Mouse (Mus musculus) layer of hippocampus, postnatal 10 days (tissue): ENCODE results near the gene Ctbp2. TPM values are rescaled to one million over a fixed set of nuclear protein-coding genes. Genes with fewer than 3 reads are reported as not detected.

Experiments used
- DNase-seq, 2 experiments: peaks; one replicate each; pipeline ENCODE4 v3.0.0; 2021; ENCODE audit warnings: low spot score in 2 of 2
- total RNA-seq, 2 experiments: library from RNA; stranded (reverse); gene quantifications; 2 replicates each; pipeline ENCODE4 v1.2.3; 2021

Gene Ctbp2
- total RNA-seq, 2 experiments from 2014 or later, result 62.3 to 63.6 TPM

- no peak for DNase-seq
These were observed 173.5 kb downstream of the Ctbp2 start for GRCm38 (mm10) chr7:132950613-132951012.

GRCm38 (mm10) chr7:132949968-132950367 lies 174.2 kb downstream of the Ctbp2 start:
- DNase-seq, result no peak

DNA sequence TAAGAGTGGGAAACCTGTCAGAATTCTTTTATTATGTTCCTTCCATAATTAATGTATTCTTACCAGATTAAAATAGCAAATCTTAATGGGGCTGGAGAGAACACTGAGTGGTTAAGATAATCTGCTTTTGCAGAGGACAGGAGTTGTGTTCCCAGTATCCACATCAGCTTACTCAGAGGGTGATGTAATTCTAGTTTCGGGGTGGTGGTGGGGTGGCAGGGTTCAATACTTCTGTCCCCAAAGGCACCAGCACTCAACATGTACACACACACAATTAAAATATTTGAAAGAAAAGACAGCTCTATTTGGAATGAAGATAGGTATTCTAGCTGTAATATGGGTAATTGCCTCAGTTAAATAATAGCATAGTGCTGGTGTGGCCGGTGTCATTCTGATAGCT lies 183.6 kb downstream of the Ctbp2 start:
- no peak for DNase-seq

DNA sequence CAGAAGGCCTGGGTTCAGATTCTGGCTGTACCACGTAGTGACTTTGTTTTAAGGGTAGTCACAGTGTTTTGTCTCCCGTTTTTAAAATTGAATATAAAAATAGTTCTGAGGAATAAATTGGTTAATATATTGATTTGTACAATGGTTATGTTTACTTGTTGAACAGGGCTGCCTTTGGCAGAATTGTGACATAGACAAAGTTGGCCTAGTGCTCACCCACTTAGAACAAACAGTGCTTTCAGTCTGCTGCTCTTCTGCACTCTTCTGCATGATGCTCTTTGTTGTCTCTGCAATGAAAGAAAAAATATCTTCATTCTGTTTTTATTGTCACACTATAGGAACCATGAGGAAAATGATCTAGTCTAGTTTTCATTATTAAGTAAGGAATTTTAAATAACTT lies 185.0 kb downstream of the Ctbp2 start:
- DNase-seq, result no peak

Other genes starting within 250 kb of the Ctbp2 start
- 10 to 100 TPM; 37.1 to 43.8 TPM for gene Zranb1, start 193.2 kb downstream of the Ctbp2 start, total RNA-seq
- 10 to 100 TPM; 35.6 to 48.3 TPM for gene Fgfr2, start 1.0 kb downstream of the Ctbp2 start, total RNA-seq